Mouse (Mus musculus) heart, adult 18-20 months (tissue): ENCODE measurements around the gene Iqgap2. TPM values are rescaled to one million over a fixed set of nuclear protein-coding genes. Genes with fewer than 3 reads are reported as not detected.
A peak's percentile ranks its signal among the peaks of the same experiment; 100 is the strongest.

Experiments
- DNase-seq, 2 experiments: peaks; one replicate each; pipeline ENCODE4 v3.0.0; 2021 to 2022; ENCODE audit warnings: mixed read lengths in 1 of 2
- total RNA-seq, 2 experiments: library from RNA; stranded (reverse); gene quantifications; 2 replicates each; pipeline ENCODE4 v1.2.3; 2021

The Iqgap2 gene
- total RNA-seq, 2 experiments from 2014 or later: 2.7 to 3.7 TPM

DNA sequence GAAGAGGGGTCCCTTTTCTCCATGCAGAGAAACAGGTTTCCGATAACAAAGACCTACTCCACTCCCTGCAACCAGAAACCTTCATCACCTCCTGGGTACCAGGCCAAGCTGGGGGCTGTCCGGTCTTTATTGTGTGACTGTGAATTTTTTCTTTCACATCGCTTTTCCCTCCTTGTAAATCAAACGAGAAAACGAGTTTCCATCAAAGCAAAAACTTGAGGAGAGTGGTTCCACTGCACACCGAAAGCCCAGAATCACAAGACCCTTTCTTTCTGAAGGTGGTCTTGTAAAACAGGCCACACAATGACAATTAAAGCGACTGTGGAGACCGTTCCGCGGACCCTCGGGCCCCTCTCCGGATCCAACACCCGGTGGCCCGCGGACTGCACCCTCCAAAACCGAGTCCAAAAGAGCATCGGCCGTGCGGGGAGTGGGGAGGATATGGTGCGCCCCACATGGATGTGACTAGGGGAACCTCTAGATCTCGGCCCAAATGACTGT is 274.0 kb downstream of the Iqgap2 start:
- DNase-seq: peak; percentile 12 to 54

DNA sequence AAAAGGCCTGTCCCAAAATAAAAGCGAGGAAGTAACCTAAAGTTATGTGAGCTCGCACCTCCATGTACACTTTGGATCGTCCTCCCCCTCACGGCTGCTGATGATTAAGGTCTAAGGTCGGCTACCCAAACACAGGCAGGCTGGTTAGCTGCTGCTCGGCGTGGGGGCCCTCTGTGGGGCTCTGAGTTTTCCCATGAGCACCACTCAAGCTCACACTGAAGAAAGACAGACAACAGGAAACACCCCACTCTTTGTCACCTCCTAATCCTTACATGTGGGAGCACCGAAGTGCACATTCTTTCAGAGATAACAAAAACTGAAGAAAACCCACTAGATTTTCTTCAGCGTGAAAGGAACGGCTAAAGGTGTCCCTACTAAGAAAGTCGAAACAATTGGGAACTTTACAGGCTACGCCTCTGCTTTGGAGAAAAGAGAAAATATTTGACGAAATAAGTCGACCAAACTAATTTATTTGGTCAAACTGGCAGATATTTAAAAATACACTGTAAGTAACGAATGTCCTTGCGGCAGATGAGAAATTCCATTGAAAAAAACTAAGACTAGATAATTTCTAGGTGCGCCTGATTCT is 274.5 kb downstream of the Iqgap2 start:
- DNase-seq: peak in 1 of 2 experiments; percentile 44

DNA sequence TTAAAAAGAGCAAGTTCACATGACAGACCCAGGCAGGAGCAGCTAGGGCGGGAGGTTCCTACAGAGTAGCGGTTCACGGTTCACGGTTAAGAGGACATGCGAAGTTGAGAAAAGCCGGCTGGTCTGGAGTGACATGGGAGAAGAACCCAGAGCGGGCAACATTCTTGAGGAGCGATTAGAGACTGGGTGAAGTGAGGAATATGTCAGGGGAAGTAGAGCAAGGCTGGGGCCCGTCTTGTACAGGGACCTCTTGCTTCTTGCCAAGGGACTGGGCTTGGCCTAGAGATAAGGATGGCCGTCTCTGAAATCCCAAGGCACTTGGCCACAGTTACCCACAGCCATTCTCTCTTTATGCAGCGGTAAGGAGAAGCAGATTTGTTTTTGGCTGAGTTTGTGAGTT is 275.2 kb downstream of the Iqgap2 start:
- DNase-seq: peak; percentile 25 to 39

DNA sequence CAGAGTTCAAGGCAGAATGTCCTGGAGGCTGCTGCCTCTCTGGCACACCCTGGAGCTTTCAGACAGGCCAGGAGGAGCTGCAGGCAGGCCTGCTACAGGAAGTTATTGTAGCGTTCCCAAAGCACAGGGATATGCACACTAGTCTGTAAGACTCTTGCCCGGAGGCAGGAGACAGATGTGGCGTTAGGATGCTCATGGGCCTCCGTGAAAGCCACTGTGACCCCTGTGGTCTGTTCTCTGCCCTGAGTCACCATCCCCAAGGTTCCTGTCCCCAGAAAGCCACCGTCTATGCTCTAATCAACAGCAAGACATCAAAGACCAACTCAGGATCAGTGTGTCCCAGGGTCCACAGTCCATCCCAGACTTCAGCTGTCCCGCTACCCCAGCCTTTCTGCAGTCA is 277.0 kb downstream of the Iqgap2 start:
- DNase-seq: peak; percentile 22 to 30

DNA sequence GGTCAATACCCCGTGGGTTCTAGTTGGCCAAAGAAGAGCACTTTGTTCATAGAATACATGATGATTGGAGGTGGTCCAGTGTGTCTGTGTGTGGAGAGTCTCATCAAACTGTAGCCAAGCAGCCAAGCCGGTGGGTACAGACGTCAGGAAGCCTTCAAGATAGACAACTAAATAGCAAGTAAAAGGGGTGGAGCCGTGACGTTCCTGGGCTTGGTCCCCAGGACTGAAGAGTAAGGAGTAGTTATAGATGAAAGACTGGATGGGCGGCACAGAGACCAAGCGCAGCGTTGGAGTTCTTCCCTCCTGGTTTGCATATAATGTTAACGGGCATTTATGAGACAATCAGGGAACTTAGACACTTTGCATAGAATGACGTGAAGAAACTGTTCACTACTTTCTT is 279.5 kb downstream of the Iqgap2 start:
- DNase-seq: no peak

DNA sequence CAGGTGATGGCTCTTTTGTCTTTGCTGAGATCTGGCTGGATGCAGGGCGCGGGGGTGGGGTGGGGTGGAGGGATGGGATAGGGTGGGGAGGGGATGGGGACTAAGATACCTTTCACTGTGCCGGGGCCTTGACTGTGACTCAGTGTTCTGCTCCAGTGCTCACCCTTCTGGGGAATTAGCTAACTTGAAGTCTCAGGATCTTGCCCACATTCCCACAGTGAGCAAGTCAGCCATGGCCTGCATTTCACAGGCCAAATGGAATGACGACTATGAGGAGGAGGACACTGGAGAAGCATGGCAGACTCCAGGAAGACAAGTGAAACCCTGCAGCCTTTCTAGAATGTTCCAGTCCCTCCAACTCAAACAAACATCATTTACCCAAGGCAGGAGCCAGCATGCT is 280.0 kb downstream of the Iqgap2 start:
- DNase-seq: no peak

DNA sequence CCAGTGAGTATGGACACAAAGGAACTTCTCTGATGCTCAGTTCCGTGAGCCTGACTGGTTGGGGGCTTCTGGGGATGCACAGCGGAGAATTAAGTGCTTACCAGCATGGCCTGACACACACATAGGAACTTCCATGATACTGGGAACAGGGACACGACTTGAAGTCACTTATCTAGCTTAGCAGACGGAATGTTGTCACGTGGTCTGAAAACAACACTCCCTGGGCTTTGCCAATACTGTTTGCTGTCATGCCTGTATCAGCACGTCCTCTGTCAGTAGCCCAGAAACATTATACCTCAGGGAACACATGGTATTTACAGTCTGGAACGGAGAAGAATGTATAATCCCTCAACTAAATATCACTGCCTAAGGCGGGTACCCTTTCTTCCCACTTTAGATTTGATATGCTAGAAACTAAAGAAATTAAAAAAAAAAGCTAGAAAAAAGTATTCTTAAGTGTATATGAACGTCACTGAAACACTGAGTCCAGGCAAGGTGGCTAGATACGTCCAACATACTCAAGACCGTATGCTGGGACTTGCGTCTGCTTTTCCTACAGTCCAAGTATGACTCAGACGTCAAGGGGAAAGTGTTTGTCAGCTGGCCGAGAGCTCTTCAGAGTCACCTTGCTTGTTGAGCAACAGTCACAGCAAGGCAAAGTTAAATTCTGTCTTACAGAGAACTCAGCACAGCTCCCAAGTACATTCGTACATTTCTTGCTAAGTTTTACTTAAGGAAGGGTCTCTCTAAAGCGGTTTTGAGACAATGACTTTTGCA is 280.7 kb downstream of the Iqgap2 start:
- DNase-seq: peak; percentile 60 to 67

DNA sequence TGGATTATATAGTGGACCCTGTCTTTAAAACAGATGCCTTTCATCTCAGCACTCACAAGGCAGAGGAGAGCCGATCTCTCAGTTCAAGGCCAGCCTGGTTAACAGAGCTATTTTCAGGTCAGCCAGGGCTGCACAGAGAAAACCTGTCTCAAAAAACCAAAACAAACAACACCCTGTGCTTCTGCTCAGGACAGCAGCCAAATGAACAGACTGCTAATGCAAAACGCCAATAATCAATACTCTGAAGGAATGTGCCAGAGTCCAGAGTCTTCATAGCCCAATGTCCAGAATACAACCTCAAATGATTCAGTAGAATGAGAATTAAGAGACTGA is 282.7 kb downstream of the Iqgap2 start:
- DNase-seq: no peak

DNA sequence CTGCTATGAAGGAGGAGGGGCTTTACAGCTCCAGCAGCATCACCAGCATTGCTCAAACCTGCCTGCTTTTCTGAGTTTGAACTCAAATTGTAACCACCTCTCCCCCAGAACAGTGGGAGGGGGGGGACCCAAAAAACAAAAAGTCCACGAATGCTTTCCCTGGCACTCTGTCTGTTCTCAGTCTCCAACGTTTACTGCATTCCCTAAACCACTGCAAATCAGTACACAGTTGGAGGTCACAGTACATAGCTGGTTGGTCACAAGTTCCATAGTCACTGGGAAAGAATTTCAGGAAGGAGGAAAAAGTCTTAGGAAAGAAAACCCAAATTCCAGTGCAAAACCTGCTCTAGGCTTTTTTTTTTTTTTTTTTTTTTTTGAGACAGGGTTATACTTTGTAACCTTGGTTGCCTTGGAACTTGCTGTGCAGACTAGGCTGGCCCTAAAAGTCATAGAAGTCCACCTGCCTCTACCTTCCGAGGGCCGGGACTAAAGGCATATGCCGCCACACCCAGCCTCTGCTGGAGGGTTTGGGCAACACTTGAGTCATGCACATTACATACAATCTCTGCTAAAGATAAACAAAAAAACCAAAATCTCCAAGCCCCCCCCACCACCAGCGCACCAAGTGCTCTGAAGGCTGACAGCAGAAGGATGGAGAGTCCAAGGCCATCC is 283.2 kb downstream of the Iqgap2 start:
- no peak for DNase-seq

DNA sequence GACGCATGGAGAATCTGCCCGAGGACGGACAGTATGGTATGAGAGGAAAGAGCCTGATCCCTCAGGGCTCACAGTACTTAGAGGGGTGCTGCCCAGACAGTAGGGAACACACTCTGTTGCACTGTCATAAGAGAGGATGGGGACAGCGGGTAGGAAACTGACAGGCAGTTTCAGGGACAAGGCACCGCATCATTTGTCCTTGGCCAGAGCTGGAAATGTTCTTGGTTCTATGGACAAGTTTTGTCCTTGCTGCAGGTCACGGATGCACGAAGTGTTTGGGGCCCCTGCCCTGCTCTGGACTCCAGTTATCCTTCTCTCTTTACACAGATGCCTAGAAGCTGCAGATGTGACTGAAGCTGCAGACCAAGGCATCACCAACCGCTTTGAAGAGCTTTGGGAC is 284.7 kb downstream of the Iqgap2 start:
- DNase-seq: no peak

DNA sequence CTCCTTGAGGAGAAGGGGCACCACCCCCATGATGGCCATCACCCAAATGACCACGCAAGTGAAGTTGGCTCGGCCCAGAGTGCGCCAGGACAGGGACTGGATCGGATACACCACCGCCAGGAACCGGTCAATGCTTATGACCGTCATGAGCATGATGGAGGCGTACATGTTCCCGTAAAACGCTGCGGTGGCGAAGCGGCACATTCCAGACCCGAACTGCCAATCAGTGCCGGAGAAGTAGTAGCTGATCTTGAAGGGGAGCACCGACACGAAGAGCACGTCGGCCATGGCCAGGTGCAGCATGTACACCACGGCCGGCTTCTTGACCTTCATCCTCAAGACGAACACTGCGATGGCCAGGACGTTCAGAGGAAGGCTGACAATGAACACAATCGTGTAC is 287.4 kb downstream of the Iqgap2 start:
- DNase-seq: no peak

DNA sequence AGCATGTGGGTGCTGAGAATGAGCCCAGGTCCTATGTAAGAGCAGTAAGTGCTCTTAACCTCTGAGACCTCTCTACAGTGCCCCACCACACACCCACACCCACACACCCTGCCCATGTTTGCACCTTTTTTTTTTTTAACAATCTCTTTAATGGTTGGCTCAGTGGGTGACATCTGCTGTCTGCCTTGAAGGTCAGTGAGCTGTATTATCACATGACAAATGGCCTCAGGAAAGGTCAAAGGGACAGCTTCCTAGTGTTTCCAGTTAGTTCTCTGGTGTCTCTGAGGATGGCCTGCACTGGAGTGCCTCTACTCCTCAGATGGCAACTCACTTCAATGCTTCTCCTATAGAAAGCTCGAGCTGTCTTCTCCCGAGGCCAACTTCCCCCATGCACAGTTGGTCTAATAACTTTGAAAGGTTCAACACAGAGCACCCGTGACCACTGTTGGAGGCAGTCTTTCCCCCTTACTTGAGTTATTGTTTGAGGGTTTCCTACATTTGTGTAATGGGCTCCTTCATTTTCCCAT is 291.8 kb downstream of the Iqgap2 start:
- no peak for DNase-seq

DNA sequence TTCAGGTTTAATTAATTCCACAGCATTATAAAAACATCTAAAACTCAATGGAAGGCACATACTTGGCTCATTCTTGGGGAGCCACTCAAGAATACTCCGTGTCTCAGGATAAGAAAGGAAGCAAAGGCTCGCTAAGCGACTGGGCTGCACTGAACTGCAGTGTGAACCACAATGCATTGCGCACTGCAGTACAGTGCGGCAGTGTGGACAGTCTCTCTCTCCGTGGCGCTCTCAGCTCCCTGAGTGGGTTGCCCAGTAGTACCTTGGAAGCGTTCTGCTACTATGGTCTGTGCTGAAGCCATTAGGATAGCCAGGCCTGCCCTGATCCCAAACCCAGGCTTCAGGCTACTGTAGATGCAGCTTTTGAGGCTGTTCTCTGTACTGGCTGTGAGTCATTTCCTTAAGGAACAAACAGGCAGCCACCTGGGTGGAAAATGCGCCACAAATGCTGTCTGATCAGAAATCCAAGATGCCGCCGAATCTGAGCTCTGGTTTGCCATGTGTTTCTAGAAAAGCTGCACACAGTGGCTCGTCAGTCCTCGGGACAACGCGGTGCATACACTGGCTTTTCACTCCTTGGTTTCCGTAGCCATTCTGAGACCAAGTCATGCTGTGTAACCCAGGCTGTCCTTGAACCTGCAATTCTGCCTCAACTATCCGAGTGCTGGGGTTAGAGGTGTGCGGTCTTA is 293.3 kb downstream of the Iqgap2 start:
- no peak for DNase-seq

DNA sequence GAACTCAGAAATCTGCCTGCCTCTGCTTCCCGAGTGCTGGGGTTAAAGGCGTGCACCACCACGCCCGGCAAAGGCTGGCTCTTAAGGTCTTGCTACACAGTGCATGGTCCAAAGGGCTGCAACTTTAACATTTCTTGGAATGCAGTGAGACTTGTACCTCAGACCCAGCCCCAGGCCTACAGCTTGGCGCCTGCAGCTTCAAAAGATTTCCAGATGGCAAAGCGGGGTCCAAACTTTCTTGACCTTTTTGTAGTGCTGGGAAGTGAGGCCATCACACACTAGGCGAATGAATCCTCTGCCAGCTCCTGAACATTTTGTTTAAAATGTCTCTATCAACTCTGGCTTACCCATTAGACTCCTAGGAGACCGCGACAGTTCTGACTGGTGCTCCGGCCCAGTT is 294.1 kb downstream of the Iqgap2 start:
- no peak for DNase-seq

DNA sequence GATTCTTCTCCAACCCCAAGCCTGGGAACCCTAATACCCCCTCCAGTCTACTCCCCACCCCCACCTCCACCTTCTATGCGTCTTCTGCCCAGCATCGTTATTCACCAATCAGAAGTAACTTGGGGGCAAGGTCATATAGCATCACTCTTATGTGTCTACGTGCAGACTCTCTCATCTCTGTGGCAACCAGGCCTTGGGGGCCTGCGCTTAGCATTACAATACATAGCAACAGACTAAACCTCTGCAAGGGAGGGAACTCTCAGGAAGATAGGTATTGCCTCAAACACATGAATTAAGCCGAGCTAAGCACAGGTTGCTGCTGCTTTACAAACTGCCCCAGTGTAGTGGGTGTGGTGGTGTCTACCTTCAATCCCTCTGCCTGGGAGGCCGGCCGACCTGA is 295.0 kb downstream of the Iqgap2 start:
- DNase-seq: no peak

DNA sequence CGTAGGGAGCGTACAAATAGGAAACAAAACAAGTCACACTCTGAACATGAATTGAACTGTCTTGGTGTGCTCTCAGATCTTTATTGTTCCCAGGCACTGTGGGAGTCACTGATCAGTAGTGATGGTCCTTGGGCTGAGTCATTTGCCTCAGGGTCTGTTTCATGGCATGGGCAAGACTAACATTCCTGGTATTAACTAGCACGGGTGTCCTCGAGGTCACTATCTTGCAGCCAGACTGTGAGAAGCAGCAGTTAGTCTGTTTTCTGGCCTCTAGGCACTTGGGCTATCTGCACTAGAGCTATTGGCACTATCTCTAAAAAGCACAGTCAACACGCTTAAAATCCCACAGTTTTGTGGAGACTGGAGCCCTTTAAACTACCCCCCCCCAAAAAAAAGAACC is 295.8 kb downstream of the Iqgap2 start:
- no peak for DNase-seq

DNA sequence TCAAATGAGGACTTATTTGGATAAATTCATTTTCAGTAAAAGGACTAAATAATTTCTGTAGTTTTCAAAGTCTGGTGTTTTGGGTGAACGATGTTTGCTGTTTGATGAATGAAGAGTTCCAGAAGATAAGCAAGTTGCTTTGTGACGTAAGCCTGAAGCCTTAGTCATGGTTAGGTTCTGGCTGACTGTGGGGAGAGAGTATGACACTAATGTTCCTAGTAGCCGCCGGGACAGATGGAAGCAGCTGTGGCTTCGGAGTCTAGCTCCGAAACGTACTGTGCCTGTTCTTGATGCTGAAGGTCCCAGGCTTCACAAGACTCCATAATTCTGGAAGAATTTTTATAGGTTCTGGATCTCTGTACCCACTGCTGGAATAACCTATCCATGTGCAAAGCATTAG is 296.3 kb downstream of the Iqgap2 start:
- peak; percentile 61 to 76 for DNase-seq

DNA sequence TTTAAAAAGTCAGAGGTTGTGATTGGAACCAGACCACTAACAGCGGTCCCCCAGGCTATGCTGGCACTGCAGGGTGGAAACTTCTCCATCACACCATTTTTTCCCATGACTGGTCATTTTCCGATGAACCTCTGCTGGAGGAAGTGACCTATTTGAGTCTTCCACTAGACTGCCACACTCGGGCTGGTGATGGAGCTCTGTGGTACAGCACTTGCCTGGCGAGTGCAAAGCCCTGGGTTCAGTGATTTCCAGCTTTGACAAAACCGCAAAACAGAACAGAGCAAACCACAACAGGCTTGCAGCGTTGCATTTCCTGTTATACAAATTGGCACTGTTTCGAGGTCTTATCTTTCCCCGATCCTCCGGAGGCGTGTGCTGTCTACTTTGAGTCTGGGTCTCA is 298.9 kb downstream of the Iqgap2 start:
- DNase-seq: peak in 1 of 2 experiments; percentile 35

DNA sequence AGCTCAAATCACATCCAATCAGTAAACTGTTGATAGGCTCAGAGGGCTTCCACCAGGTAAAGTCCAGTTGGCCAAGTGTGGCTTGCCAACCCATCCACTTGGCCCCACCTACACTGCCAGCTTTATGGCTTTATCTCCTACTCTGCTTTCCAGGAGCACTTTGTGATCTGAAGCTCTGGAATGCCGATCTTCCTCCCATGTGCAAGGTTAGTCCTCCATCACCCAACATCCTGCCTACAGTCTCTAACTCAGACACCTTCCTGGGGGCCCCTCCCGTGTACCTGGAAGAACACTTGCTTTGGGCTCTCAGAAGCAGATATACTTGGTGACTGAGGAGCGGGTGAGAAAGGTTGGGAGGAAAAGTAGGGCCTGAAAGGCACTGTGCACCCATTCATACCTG is 300.1 kb downstream of the Iqgap2 start:
- DNase-seq: no peak

DNA sequence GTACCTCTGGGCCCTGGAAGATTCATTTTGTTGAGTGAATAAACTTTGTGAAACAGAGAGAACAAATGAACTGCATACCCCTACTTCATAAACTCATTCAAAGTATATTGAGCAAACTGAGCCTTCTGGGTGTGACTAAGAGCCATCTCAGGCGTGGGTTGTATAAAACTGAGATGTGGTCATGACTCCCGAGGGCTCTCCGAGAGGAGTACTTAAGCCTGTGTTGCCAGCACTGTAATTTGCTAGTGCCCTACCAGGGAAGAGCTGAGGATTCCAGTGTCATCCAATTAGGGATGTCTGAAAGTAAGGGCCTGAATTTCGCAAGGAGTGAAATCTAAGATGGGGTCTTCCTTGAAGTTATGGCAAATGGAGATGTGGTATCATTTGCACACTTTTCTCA is 304.1 kb downstream of the Iqgap2 start:
- DNase-seq: no peak

DNA sequence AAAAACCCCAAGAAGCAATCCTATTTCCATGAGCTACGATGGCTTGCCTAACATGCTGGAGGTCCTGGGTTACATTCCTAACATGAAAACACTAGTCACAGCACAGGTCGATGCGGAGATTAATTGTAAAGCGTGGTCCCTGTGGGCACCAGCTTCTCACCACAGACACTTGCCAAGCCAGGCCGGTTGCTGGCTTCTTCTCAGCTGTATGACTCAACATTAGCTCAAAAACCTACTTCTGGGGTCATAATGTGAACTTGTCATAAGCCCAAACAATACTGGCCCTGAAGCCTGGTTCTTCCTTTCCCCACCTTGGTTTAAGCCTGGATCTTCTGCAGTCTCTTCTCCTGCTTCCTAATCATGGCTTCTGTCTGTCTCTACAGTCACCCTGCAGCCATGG is 306.8 kb downstream of the Iqgap2 start:
- no peak for DNase-seq
